Mouse (Mus musculus) urinary bladder, postnatal 14 days (tissue): ENCODE measurements around the gene Ttll11.

Experiments
- DNase-seq: peaks from one replicate; pipeline ENCODE4 v3.0.0; 2021; ENCODE audit warnings: low spot score

Gene Ttll11

DNA sequence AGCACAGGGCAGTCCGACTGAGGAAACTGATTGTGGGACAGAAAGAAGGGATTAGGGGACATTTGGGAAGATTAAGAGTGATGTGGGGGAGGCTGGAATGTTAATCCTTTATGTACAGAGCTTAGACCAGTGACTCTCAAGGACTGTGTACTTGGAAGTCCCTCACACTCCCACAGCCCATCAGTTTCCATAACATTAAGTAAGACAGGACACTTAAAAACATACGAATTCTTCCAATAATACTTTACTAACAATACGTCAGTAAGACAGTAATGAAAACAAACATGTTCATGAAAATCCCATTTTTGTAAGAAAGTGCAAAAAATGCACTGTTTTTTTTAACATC, 127.6 kb downstream of the Ttll11 start:
- no peak for DNase-seq

GRCm38 (mm10) chr2:35851420-35852163, 128.1 kb downstream of the Ttll11 start:
- DNase-seq, result no peak

- DNase-seq, result no peak
These were observed 130.0 kb downstream of the Ttll11 start for GRCm38 (mm10) chr2:35849632-35850230.

DNA sequence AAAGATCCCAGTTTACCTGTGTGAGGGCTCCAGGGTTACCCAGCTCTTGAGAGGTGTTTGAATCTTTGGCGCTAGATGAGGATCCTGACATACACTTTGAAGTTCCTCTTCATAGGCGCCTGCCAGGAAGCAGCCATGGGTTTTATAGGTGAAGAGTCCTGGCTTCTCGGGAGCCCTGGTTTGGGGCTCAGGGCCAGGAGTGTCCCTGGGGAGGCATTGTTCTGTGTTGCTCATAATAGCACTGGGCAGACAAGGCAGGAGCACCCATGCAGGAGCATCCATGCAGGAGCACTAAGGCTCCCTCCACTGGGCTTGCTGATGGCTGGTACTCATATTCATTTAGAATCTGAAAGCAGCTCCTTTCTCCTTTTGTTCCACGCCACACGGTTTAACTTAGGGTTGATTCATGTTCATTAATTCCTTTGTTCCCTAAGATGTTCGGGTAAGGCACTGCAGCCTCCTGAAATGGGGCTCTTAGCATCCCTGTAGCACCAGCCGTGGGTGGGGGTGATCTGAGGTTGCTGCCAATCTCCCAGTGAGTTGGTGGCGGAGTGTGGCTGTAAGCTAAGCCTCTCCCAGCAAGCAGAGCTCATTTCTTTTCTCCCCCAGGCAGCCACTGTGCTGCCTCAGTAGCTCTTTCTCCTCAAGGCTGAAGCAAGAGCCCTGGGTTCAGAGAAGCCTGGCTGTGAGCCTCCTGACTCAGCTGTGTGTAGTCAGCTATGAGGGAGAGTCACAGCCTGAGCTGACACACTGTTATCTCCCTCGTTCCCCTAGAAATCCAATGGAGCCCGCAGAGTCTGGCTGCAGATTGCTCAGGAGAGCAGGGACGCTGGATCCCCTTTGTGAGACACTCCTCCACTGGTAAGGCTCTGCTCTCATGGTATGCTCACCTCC, 133.9 kb downstream of the Ttll11 start:
- no peak for DNase-seq

- no peak for DNase-seq
These were observed 135.6 kb downstream of the Ttll11 start for GRCm38 (mm10) chr2:35843896-35844690.

GRCm38 (mm10) chr2:35842780-35843474, 136.8 kb downstream of the Ttll11 start:
- no peak for DNase-seq

GRCm38 (mm10) chr2:35841841-35842420, 137.8 kb downstream of the Ttll11 start:
- DNase-seq, result no peak

- DNase-seq, result peak; percentile 76
These were observed 138.5 kb downstream of the Ttll11 start for GRCm38 (mm10) chr2:35840956-35841816.

- DNase-seq, result no peak
These were observed 140.8 kb downstream of the Ttll11 start for GRCm38 (mm10) chr2:35838751-35839479.

- no peak for DNase-seq
These were observed 145.4 kb downstream of the Ttll11 start for GRCm38 (mm10) chr2:35834198-35834913.

DNA sequence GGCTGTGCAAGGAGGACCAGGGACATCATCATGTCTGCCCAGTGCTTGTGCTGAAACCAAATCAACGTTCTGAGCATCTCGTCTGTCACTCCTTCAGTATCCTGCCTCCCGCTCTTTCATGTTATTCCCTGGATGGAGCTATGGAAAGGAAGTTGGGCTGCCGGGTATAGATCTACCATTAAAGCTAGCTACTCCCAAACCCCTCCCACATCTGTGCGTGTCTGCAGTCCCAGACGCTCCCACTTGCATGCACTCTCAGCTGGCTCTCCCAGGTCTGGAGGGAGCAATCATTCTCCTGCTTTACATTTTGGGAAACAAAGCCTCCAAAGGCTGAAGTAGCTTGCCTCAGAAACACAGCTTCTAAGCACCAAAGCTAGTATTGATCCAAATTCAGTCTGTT, 146.2 kb downstream of the Ttll11 start:
- no peak for DNase-seq

- peak; percentile 38 for DNase-seq
These were observed 146.8 kb downstream of the Ttll11 start for GRCm38 (mm10) chr2:35832742-35833425.

DNA sequence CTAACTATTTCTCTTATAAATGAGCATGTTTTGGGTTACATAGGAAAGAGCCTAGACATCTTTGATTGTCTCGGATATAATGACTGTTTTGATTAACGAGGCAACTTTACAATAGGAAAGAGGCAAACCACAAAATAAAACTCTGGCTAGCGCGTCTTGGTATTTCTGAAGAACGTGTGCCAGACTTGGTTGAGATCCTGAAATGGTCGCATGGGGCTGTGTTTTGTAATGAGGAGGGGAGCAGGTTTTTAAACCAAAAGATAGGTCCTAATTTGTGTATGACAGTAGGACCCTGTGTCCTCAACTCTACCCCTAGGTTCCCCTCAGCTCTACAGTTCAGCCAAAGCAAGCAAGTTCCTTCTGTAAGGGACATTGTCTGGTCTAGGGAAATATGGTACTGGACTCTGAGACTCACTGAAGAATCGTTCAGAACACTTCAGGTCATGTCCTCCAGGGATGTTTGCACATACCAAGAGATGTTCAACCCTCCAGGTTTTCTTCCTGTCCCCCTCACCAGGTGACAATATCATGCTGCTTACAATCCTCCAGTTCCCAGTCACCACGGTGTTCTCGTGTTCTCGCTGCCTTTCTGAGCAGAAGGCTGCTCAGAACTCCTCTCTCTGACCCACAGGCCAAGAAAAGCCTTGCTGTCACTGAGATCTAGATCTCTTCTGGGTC, 147.7 kb downstream of the Ttll11 start:
- DNase-seq, result no peak

DNA sequence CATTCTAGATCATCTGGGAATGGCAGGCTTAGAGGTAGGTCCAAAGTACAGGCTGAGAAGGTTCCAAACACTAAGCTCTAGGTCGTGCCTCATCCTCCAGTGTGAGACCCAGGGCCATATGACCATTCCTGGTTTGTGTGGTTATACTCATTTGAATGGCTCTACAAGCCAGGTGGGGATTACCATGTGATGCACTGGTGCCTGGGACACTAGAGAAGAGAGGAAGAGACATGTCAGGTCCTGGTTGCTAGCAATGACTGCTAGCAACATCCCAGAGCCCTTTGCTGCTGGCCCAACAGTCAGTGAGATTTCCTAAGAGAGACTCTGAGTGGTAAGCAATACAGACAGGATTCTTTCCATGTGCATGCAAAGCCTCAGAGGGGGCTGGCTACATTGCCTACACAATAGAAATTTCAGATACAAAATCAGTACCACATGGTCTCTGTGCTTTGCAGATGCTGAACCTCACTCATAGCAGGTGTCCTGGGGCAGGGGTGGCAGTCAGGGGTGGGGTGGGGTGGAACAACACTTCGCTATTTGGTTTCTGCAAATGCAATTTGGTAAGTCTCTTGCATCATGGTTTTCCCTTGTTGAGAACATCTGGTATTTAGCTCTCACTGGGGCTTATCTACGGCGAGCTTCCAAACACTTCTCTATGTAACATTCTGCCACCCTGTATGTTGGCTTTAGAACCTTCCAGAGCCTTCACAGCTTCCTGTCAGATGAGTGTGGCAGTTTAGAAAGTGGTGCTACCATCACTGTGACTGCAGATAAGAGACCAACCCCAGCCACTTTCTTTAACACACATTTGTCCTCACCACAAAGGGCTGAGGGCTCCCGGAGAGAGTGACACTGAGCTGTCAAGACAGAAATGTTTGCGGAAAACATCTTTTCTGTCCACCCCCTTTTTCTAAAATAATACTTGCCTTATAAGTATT, 148.5 kb downstream of the Ttll11 start:
- DNase-seq, result no peak

DNA sequence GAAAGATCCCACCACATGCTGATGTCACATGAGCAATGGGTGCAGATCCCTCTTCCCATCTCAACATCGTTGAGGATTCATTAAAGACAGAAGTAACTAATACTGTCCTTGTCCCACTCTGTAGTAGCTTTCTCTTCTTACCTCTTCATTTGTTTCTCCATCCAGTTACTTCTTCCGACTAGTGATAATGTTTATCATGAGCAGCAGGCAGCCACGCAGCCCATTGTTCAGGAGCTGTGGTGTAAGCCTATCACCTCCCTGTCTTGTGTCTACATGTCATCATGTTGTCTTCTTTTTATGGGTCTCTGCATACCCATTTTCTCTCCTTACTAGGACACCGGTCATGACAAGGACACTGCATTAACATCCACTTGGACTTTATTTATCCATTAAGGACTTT, 150.6 kb downstream of the Ttll11 start:
- no peak for DNase-seq

- DNase-seq, result no peak
These were observed 151.8 kb downstream of the Ttll11 start for GRCm38 (mm10) chr2:35827886-35828285.
